Mouse (Mus musculus): Measurements from ENCODE around the gene Fitm2.

DNA sequence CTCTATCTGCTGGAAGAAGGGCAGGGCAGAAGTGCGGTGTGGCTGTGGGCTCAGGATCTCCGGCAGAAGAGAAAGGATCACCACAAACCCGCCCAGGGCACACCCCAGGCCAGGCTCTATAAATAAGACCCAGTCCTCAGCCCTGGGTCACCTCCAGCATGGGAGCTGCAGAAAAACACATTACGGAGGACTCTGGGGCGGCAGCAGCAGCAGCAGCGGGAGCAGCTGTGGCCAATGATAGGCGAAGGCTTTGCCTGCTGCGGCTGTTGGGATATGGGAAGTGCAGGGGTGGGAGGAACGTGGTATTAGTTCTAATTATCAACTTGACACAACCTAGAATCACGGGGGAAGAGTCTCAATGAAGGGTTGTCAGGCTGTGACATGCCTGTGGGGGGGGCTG is 13.0 kb downstream of the Fitm2 start:
- no peak for TF ChIP-seq POLR2A (IDR thresholded peaks at IDR 0.05; ENCODE audit: control insufficient read depth, extremely low read depth, insufficient read depth, low read length, poor library complexity)
- TF ChIP-seq CTCF (IDR thresholded peaks at IDR 0.05; ENCODE audit: borderline replicate concordance, control insufficient read depth, extremely low read depth, insufficient read depth, low read length, poor library complexity), result no peak
